Mouse (Mus musculus) urinary bladder, postnatal 36 days (tissue): ENCODE measurements around the gene Sigmar1.
"Not testable (repeated sequence)": the region's sequence is repeated elsewhere in the genome, so short reads cannot be mapped to it uniquely, and the experiment has no call there.

Source experiments
- DNase-seq, 2 experiments: peaks; one replicate each; pipeline ENCODE4 v3.0.0; 2022; ENCODE audit warnings: low spot score in 2 of 2, mixed read lengths in 1 of 2

The Sigmar1 gene

DNA sequence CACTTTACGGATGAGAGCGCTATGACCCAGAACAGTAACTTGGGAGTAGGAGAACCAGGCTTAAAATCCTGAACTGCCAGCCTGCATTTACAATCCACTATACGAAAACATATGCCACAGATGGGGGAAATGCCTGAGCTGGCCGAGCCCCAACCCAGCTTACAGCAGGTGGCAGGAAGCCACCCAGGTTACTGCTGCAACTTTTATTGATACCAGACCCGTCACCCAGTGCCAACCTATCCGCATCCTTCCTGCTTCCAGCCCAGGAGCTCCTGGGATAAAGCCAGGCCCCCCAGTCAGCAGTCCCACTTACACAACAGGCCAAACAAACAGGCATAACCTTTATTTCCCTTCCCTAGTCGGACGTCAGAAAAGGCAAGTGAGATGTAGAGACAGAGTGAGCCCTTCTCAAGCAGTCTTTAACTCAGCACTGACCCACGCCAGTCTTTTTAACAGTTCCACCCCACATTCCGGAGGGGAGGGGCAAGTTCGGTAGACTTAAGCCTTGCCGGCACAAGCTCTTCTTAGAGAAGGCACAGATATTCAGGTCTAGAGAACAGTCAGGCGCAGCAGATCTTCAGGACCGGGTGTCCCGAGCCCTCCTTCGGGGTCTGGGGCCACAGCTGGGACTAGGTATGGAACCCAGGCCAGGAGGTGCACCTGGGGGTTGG lies 44.1 kb downstream of the Sigmar1 start:
- no peak for DNase-seq

DNA sequence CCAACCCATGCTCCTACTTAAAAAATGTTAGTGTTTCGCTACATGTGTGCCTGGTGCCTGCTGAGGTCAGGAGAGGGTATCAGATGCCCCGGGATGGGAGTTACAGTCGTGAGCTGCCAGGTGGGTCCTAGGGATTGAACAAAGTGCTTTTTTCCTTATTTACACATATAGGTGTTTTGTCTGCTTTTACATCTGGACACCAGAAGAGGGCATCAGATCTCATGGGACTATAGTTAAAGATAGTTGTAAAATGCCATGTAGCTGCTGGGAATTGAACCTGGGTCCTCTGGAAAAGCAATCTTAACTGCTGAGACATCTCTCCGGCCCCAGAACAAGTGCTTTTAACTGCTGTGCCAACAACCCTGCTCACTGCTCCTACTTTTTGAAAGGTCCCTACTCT lies 45.7 kb downstream of the Sigmar1 start:
- DNase-seq = no peak

DNA sequence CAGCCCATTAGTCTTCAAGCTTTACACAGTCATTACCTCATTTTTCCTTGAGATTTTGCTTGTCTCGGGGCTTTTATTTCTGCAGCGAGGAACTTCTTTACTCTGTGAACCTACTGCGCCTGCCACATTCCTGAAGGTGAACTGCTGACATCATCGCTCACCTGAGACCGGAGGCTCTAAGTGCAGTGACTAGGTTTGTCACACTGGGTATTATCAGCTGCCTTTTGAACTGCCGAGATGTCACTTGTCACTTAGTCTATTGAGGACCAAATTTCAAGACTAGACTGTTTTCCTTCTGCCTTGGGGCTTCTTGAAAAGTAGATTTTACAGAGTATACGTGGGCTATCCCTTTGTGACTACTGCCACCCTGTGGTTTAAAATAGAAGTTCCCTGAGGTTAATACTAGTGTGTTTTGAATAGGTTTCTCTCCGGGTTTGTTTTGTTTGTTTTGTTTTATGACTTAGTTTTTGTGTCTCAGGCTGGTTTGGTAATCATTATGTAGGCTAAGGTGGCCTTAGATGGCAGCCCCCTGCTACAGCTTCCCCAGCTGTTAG lies 47.7 kb downstream of the Sigmar1 start:
- DNase-seq = no peak

GRCm38 (mm10) chr4:41707011-41707535 lies 48.9 kb downstream of the Sigmar1 start:
- peak; percentile 45 to 62 for DNase-seq

DNA sequence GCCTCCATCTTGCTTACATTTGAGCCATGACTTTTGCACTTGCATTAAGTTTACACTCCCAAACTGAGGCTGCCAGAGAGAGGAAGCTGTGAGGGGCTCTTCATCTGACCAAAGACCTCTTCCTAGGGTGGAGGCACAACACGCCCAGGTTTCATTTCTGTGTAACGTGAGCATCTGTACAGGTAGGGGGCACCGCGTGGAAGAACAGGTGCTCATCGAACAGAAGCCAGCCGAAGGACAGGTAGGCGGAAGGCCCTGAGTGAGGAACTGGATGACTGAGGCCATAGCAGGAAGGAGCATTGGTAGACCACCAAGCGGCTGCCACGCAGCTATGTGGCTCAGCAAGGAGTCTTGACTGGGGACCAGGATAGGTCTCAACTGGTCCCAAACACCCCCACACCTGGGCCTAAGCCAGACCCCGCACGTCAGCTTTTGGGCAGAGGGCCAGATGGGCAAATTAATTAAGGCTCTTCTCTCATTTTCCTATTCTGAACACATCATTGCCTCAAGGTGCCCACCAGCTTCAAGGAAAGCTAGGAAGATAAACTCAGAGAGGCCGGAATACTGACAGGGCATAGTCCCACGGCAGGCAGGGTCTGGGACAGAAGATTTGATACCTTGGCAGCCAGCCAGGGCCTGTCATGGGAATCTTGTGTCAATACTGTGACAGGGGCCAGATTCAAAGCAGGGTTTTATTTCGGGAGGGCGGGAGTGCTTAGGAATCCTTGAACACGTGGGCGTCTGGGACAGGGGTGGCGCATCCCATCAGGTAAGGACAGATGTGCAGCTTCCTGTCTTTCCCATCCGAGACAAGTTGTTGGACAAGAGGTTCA lies 49.8 kb downstream of the Sigmar1 start:
- no peak for DNase-seq

DNA sequence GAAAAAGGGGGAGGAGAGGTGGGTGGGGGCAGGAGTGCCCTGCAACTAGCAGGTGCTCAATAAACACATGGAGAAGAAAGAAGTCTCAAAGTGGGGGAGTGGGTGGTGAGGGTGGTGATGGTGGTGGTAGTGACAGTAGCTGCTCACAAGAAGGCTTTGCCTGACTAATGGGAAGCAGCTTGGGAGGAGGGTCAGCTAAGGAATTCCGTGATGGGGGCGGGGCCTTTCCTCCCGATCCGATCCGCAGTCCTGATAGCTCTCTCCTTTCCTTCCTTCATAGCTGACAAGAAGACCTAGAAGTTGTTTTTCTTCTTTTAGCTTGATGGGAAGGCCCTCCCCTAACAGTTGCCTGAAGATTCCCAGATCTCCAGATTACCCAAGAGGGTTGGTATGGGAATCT lies 51.3 kb downstream of the Sigmar1 start:
- DNase-seq = no peak

DNA sequence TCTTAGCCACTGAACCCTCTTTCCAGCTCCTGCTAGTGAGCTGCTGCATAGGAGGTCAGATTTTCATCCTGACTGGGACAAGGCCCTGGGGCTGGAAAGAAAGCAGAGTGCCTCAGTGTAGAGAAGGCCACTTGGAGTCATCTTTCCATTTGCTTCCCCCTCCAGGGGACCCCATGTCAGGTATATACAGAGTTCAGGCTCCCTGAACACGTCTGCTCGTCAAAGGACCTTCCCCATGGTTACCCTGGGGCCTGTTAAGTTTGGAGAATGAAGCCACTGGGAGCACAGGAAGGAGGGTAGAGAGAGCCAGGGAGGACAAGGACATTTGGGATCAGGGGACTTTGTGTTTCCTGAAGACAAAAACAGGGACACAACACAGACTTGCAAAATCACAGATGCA lies 53.7 kb downstream of the Sigmar1 start:
- DNase-seq = not testable (repeated sequence)

DNA sequence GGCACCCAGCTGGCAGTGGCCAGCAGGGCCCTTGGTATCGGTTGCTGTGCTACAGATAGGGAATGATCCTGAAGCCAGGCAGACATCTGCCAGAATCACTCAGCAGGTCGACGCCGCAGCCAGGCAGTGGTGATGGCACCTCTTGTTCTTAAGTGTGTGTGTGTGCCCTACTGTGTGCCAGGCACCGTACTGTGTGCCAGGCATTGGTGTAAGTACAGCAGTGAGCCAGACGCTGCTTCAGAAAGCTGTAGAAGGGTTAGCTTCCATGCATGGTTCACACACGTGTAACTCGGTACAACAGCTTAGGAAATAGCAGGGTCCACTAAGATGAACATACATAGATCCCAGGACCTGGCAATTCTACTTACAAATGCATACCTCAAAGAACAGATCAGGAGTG lies 55.7 kb downstream of the Sigmar1 start:
- DNase-seq = not testable (repeated sequence)

DNA sequence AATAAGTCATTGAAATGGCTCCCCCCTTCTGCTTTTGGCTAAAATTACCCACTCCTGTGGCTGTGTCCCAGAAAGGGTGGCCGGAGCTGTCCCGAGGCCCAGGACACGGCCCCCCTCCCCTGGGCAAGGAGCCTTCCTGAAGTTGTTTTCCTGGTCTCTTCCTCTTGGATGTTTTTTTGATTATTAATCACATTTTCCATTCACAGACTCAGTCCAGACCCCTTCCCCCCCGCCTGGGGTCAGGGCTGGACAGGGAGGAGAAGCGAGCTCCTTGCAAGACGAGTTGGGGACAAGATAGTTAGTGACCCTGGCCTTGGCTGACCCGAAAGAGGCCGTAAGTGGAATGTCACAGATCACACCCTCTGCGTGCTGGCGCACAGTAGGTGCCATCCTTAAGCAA lies 56.2 kb downstream of the Sigmar1 start, which contains the start of gene Il11ra1:
Il11ra1 (plus strand) TSS at position 207 of the 400 bp plus-strand sequence.
- DNase-seq = not testable (repeated sequence)

- peak in 1 of 2 experiments; percentile 33 for DNase-seq
Observed at GRCm38 (mm10) chr4:41698421-41699016, 57.4 kb downstream of the Sigmar1 start.

- peak; percentile 77 to 85 for DNase-seq
Observed at GRCm38 (mm10) chr4:41696930-41697841, 58.8 kb downstream of the Sigmar1 start, which contains the start of gene Cntfr. Cntfr (minus strand) TSS chr4:41697089.

DNA sequence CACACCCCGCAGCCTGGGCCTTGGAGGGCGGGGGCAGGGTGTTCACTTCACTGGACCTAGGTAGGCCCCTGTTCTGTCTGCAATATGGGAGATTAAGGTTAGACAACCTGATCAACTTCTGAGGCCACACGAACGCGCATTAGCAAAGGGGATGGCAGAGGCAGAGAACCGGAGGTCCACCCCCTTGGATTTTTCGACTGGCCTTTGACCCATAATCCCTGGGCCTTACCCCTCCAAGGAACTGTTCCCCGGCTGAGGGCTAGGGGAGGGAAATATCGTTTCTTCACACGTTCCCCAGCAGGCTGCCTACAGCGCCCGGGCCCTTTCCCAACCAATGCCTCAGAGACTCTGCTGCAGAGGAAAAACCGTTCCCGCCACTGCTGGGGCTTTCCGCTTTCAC lies 59.5 kb downstream of the Sigmar1 start:
- DNase-seq = not testable (repeated sequence)

GRCm38 (mm10) chr4:41695800-41696199 lies 60.2 kb downstream of the Sigmar1 start:
- DNase-seq = not testable (repeated sequence)

DNA sequence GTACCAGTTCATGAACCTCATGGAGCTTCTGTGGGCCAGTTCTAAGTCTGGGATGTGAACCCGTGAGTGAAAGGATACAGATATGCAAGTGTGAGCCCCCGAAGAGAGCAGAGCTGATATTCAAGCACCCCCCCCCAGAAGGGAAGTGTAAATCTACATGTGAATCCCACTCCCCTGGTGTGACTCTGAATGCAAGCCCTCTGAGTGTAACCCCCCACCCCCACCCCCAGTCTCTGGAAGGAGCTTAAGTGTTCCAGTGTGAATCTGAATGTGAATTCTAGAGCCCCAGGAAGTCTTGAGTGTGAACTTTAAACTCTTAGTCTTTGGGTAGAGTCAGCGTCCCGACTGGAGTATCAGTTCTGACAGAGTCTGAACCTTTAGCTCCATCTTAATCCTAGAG lies 62.4 kb downstream of the Sigmar1 start:
- not testable (repeated sequence) for DNase-seq

DNA sequence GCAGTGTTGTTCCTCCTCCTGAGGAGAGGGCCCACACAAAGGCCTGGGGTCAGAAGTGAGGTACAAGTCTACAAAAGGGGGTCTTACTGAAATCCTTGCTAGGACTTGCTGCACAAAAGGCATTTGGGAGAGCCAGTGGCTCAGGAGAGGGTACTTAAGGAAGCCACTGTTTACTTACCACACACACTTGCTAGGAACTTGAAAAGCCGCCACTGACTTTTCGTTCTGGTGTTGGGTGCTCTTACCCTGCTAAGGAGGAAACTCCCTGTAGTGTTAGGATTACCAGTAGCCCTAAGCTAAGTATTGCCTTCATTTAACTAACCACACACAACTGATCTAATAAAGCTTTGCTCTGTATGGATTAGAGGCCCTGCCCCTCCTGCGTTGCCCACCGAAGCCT lies 65.9 kb downstream of the Sigmar1 start:
- DNase-seq = not testable (repeated sequence)

DNA sequence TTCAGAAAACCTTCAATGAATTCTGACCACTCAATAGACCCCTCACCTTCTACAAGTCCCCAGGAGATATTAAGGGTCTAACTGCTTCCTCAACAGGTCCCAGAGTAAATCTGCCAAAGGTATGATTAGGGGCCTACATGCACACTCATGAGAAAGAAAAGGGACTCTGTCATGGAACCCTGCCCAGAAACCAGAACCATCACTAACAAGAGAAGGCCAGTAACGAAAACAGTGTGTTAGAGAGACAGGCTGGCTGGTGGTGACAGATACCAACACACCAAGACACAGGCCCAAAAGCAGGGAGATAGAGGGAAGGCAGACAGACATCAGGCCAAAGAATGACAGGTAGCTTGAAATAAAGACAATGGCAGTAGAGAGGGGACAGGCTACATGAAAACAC lies 67.4 kb downstream of the Sigmar1 start:
- not testable (repeated sequence) for DNase-seq
